Comparison of ENCODE assay signal across 15 mouse cellular contexts in the genomic region with DNA sequence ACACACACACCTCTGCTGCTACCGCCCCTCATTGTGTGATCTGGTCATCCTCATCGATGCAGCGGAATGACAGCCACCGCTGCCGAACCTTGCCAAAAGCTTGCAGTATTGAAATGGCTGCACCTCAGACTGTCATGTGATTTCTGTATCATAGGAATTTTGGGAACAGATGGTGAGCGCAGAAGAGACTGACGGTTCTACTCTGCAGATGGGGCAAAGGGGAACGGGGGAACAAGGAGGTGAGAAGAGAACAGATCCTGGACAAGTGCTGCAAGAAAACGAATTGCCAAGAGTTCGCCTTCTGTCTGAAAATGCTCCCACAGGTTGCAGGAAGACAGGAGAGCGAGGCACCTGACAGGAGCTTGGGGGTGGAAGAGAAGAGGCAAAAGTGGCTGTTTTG.
DNase-seq lines count a peak whose midpoint lies in the region; ATAC-seq lines count a peak whose summit lies in the region.
"Had no signal": no experiment of that assay in that cellular context is flagged by ENCODE, and none has a peak within 500 bp of the region (broad histone marks: within the 10 kb centered on the region; RNA-seq: fewer than 3 reads in every experiment).

No protein-coding gene starts in this region.

- H3K4me1 ChIP-seq in hindbrain, embryonic 14.5 days (replicated peaks; ENCODE audit: control insufficient read depth, insufficient read depth, low read length), result 0 out of 2 replicates have a peak, but pooled peaks cover 10% of the 10 kb centered on the region
- H3K4me1 ChIP-seq in hindbrain, embryonic 10.5 days (replicated peaks), result no peaks in the 10 kb centered on the region
- peaks cover 13% of the 10 kb centered on the region for H3K4me1 ChIP-seq in midbrain, embryonic 16.5 days (ENCODE audit: control insufficient read depth, insufficient read depth, low read length)
- H3K4me1 ChIP-seq in midbrain, embryonic 13.5 days (replicated peaks), result peaks cover 21% of the 10 kb centered on the region
- H3K4me1 ChIP-seq in neural tube, embryonic 15.5 days, result peaks cover 11% of the 10 kb centered on the region
- H3K4me1 ChIP-seq: intestine, embryonic 15.5 days had no signal

- H3K27ac ChIP-seq in hindbrain, embryonic 14.5 days, result peak overlapping the region; percentile 60
- no peak overlapping the region for H3K27ac ChIP-seq in hindbrain, embryonic 10.5 days
- no peak overlapping the region for H3K27ac ChIP-seq in midbrain, embryonic 16.5 days (ENCODE audit: low read length)
- H3K27ac ChIP-seq in midbrain, embryonic 13.5 days, result no peak overlapping the region
- peak overlapping the region; percentile 60; the same call in 1 of the 2 replicates for H3K27ac ChIP-seq in neural tube, embryonic 15.5 days (replicated peaks)
- H3K27ac ChIP-seq: embryonic facial prominence, embryonic 13.5 days; intestine, embryonic 15.5 days; limb, embryonic 12.5 days; liver, embryonic 14.5 days had no signal

- H3K4me3 ChIP-seq in hindbrain, embryonic 14.5 days (replicated peaks; ENCODE audit: low read length), result no peak overlapping the region
- H3K4me3 ChIP-seq in hindbrain, embryonic 10.5 days, result no peak overlapping the region
- no peak overlapping the region for H3K4me3 ChIP-seq in midbrain, embryonic 16.5 days (ENCODE audit: low read depth, low read length)
- no peak overlapping the region for H3K4me3 ChIP-seq in midbrain, embryonic 13.5 days (replicated peaks)
- no peak overlapping the region for H3K4me3 ChIP-seq in neural tube, embryonic 15.5 days (replicated peaks)
- H3K4me3 ChIP-seq: embryonic facial prominence, embryonic 13.5 days; intestine, embryonic 15.5 days; limb, embryonic 12.5 days; myocyte had no signal

- peak overlapping the region; percentile 14; the same call in 1 of the 2 replicates for H3K9ac ChIP-seq in hindbrain, embryonic 14.5 days
- no peak overlapping the region for H3K9ac ChIP-seq in midbrain, embryonic 16.5 days (ENCODE audit: low read depth, low read length)
- no peak overlapping the region for H3K9ac ChIP-seq in midbrain, embryonic 13.5 days (replicated peaks)
- no peak overlapping the region for H3K9ac ChIP-seq in neural tube, embryonic 15.5 days (replicated peaks)
- H3K9ac ChIP-seq: embryonic facial prominence, embryonic 13.5 days; intestine, embryonic 15.5 days; limb, embryonic 12.5 days; liver, embryonic 14.5 days had no signal

- H3K9me3 ChIP-seq in hindbrain, embryonic 14.5 days (ENCODE audit: control insufficient read depth, low read length), result peaks cover 10% of the 10 kb centered on the region; the same call in 1 of the 2 replicates
- H3K9me3 ChIP-seq in hindbrain, embryonic 10.5 days, result no peaks in the 10 kb centered on the region
- no peaks in the 10 kb centered on the region; the same call in 1 of the 2 replicates for H3K9me3 ChIP-seq in midbrain, embryonic 16.5 days (replicated peaks; ENCODE audit: control insufficient read depth, low read length, poor library complexity, severe bottlenecking)
- H3K9me3 ChIP-seq in midbrain, embryonic 13.5 days, result no peaks in the 10 kb centered on the region; the same call in 1 of the 2 replicates
- no peaks in the 10 kb centered on the region for H3K9me3 ChIP-seq in neural tube, embryonic 15.5 days (replicated peaks)
- H3K9me3 ChIP-seq: embryonic facial prominence, embryonic 13.5 days; intestine, embryonic 15.5 days had no signal

- H3K27me3 ChIP-seq in hindbrain, embryonic 14.5 days (ENCODE audit: control insufficient read depth, insufficient read depth, low read length), result no peaks in the 10 kb centered on the region
- H3K27me3 ChIP-seq in hindbrain, embryonic 10.5 days (ENCODE audit: insufficient read depth, poor library complexity, severe bottlenecking), result no peaks in the 10 kb centered on the region
- H3K27me3 ChIP-seq in midbrain, embryonic 16.5 days (ENCODE audit: control insufficient read depth, insufficient read depth, low read depth, low read length), result no peaks in the 10 kb centered on the region
- H3K27me3 ChIP-seq in midbrain, embryonic 13.5 days, result no peaks in the 10 kb centered on the region
- H3K27me3 ChIP-seq in neural tube, embryonic 15.5 days (replicated peaks), result no peaks in the 10 kb centered on the region
- H3K27me3 ChIP-seq: embryonic facial prominence, embryonic 13.5 days; intestine, embryonic 15.5 days; limb, embryonic 12.5 days had no signal

- H3K36me3 ChIP-seq in hindbrain, embryonic 14.5 days (replicated peaks; ENCODE audit: control insufficient read depth, insufficient read depth), result no peaks in the 10 kb centered on the region
- H3K36me3 ChIP-seq in hindbrain, embryonic 10.5 days, result no peaks in the 10 kb centered on the region
- H3K36me3 ChIP-seq in midbrain, embryonic 16.5 days (ENCODE audit: control insufficient read depth, insufficient read depth, low read length), result no peaks in the 10 kb centered on the region
- H3K36me3 ChIP-seq in midbrain, embryonic 13.5 days, result no peaks in the 10 kb centered on the region
- H3K36me3 ChIP-seq in neural tube, embryonic 15.5 days, result no peaks in the 10 kb centered on the region
- H3K36me3 ChIP-seq: embryonic facial prominence, embryonic 13.5 days; intestine, embryonic 15.5 days; limb, embryonic 12.5 days had no signal

- WGBS in hindbrain, embryonic 14.5 days, result 66% methylated on average over 11 of the region's 11 CpGs
- 84% methylated on average over 11 of the region's 11 CpGs for WGBS in hindbrain, embryonic 10.5 days
- WGBS in midbrain, embryonic 16.5 days, result 66% methylated on average over 11 of the region's 11 CpGs
- 82% methylated on average over 11 of the region's 11 CpGs for WGBS in midbrain, embryonic 13.5 days
- WGBS in neural tube, embryonic 15.5 days, result 66% methylated on average over 11 of the region's 11 CpGs

- 0 out of 2 replicates have a peak, but pooled peaks have one; percentile 24 for ATAC-seq in hindbrain, embryonic 14.5 days (ENCODE audit: low FRiP score)
- no peak for ATAC-seq in midbrain, embryonic 16.5 days
- ATAC-seq in midbrain, embryonic 13.5 days, result no peak
- no peak for ATAC-seq in neural tube, embryonic 15.5 days (ENCODE audit: low FRiP score)
- ATAC-seq: intestine, embryonic 15.5 days; lung, postnatal 0 days had no signal

- peak; percentile 16 to 34 for DNase-seq in cerebellum, postnatal 10 days
- no peak for DNase-seq in cerebellum, postnatal 4 days (ENCODE audit: low spot score in 2 of 2)
- no peak for DNase-seq in hindbrain, embryonic 14.5 days (ENCODE audit: low spot score)
- no peak for DNase-seq in hindbrain, embryonic 10.5 days (ENCODE audit: low spot score)
- no peak for DNase-seq in retina, postnatal 1 day
- DNase-seq: gastrocnemius, postnatal 10 days had no signal

- peak overlapping the region; percentile 36 for H3K4me2 ChIP-seq in hindbrain, embryonic 14.5 days (replicated peaks)
- 0 out of 2 replicates have a peak overlapping the region, but pooled peaks have one; percentile 31 for H3K4me2 ChIP-seq in midbrain, embryonic 16.5 days (ENCODE audit: low read length)
- H3K4me2 ChIP-seq in midbrain, embryonic 13.5 days (replicated peaks), result no peak overlapping the region; the same call in 1 of the 2 replicates
- H3K4me2 ChIP-seq in neural tube, embryonic 15.5 days, result peak overlapping the region; percentile 44
- H3K4me2 ChIP-seq: intestine, embryonic 15.5 days; limb, embryonic 12.5 days had no signal

Comparison
In these comparisons a context has a peak if more than half of its experiments do, and no peak if none do; other contexts are left out.
1. DNase-seq: peak in cerebellum, postnatal 10 days (2 of 2); none in cerebellum, postnatal 4 days (0 of 2), hindbrain, embryonic 14.5 days (single experiment), hindbrain, embryonic 10.5 days (single experiment) and retina, postnatal 1 day (single experiment).
2. H3K27ac ChIP-seq: peak in hindbrain, embryonic 14.5 days (single experiment) and neural tube, embryonic 15.5 days (single experiment); none in hindbrain, embryonic 10.5 days (single experiment), midbrain, embryonic 16.5 days (single experiment) and midbrain, embryonic 13.5 days (single experiment).